Mouse (Mus musculus): ENCODE measurements around the gene Defa28.
"Not testable (repeated sequence)": the region's sequence is repeated elsewhere in the genome, so short reads cannot be mapped to it uniquely, and the experiment has no call there.

Defa28 gene

GRCm38 (mm10) chr8:21582706-21583105, at the start of gene Defa28:
Gene Defa28, plus strand, starts transcription at chr8:21583006.
- not testable (repeated sequence) for DNase-seq

GRCm38 (mm10) chr8:21565086-21565485, 17.7 kb upstream of the Defa28 start, which contains the start of gene Defa37:
Gene Defa37, plus strand, starts transcription at chr8:21565386.
- DNase-seq, result not testable (repeated sequence)

GRCm38 (mm10) chr8:21594408-21594807, 11.6 kb downstream of the Defa28 start, which contains the start of gene Gm7861:
Gene Gm7861, minus strand, starts transcription at chr8:21594508.
- DNase-seq, result not testable (repeated sequence)

DNA sequence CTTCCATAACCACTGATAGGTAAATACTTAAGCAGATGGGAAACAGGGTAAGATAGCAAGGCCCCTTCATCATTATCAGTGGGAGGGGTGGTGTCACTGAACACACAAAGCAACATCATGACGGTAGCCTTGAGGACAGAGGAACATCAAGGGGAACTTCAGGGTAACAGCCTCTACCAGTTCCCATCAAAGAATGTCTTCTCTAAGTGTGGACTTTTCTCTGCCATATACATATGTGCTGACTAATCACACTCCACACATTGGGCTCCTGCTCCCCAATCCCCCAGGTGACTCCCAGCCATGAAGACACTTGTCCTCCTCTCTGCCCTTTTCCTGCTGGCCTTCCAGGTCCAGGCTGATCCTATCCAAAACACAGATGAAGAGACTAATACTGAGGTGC, 35.1 kb downstream of the Defa28 start, which contains the start of gene Defa26:
Defa26 (plus strand) TSS at position 301 of the 400 bp plus-strand sequence.
- not testable (repeated sequence) for DNase-seq
